Mouse (Mus musculus) cerebellum, adult 2 months (tissue): ENCODE data around the gene Crisp2.

ENCODE experiments used
- CTCF ChIP-seq: fragments of 200-500 bp; IDR thresholded peaks from 2 replicates; pipeline ENCODE4 v1.5.1; 2011; ENCODE audit warnings: low read depth, mild to moderate bottlenecking, control low read depth, low read length, moderate library complexity, borderline replicate concordance; ENCODE audit not compliant: insufficient read depth
- POLR2A ChIP-seq: fragments of 200-500 bp; IDR thresholded peaks from 2 replicates; pipeline ENCODE4 v1.6.1; 2011; ENCODE audit warnings: low read length, control low read depth, borderline replicate concordance; ENCODE audit not compliant: insufficient read depth

GRCm38 (mm10) chr17:40806550-40806949 lies 253 bp downstream of the Crisp2 start:
- TF ChIP-seq POLR2A (no peak), CTCF (no peak)
